Mouse (Mus musculus) cerebellum, adult 2 months (tissue): ENCODE measurements around the gene Stard13.

Experiments used
- CTCF ChIP-seq: fragments of 200-500 bp; IDR thresholded peaks from 2 replicates; pipeline ENCODE4 v1.5.1; 2011; ENCODE audit warnings: low read depth, mild to moderate bottlenecking, control low read depth, low read length, moderate library complexity, borderline replicate concordance; ENCODE audit not compliant: insufficient read depth
- POLR2A ChIP-seq: fragments of 200-500 bp; IDR thresholded peaks from 2 replicates; pipeline ENCODE4 v1.6.1; 2011; ENCODE audit warnings: low read length, control low read depth, borderline replicate concordance; ENCODE audit not compliant: insufficient read depth

DNA sequence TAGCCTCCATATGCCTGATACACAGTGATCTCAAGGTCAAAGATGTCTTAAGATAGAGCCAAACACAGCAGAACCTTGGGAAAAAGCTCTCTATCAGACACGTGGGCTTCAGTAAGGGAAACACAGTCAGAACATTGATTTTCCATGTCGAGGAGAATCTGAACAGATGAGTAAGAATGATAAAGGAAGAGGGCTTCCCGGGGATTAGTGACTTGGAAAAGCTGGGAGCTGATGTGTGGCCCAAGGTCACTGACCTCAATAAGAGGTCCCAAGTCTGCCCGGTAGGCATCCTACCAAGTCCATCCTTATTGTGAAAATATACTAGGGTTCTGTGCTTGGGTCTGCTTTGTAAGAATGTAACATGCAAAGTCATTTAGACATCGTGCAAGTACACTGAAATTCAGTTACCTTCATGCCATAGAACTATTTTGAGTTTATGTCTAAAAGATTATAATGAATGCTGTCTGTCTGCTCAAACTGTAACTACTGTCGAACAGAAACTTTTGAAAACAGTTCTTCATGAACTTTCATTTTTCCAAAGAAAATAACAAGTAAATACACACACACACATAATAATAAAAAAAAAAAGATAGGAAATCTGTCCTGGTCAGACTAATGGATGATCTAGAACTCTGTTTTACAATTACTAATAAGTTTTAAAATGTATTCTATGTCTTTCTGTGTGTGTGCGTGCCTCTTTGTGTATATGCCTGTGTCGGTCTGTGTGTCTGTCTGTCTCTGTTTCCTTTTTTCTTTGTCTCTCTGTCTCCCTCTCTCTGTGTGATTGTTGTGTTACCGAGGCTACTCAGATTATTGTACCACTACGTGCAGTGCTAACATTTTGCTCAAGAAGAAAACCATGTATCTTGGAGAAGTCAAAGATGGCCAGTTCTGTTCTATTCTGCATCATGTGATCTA is 128.3 kb downstream of the Stard13 start:
- TF ChIP-seq POLR2A (no peak), CTCF (no peak)
